Mouse (Mus musculus) heart, adult 2 months (tissue): Measurements from ENCODE around the gene Epha5.

ENCODE experiments used
- CTCF ChIP-seq: fragments of 200-600 bp; IDR thresholded peaks from 2 replicates; pipeline ENCODE4 v1.8.1; 2022; ENCODE audit warnings: antibody characterized with exemption, mild to moderate bottlenecking, moderate library complexity
- EP300 ChIP-seq: fragments of 200-500 bp; IDR thresholded peaks from 2 replicates; pipeline ENCODE4 v1.6.1; 2011; ENCODE audit warnings: low read depth, low read length, control low read depth; ENCODE audit not compliant: insufficient read depth
- POLR2A ChIP-seq: fragments of 200-500 bp; IDR thresholded peaks from 2 replicates; pipeline ENCODE4 v1.6.1; 2011; ENCODE audit warnings: mild to moderate bottlenecking, low read depth, low read length, control low read depth; ENCODE audit not compliant: insufficient read depth

- no peak for TF ChIP-seq CTCF
- TF ChIP-seq POLR2A, result no peak
- TF ChIP-seq EP300, result no peak
These were observed 140.2 kb downstream of the Epha5 start for GRCm38 (mm10) chr5:84276996-84277395.
